Mouse (Mus musculus) liver (tissue): ENCODE measurements around the gene Sh2b1.

Experiments used
- DNase-seq: peaks from one replicate; pipeline ENCODE4 v3.0.0-alpha.2; 2020; ENCODE audit warnings: mixed read lengths

Gene Sh2b1

GRCm38 (mm10) chr7:126453861-126454260 is 21.4 kb downstream of the Sh2b1 start:
- no peak for DNase-seq

GRCm38 (mm10) chr7:126452244-126452643 is 23.0 kb downstream of the Sh2b1 start:
- DNase-seq: no peak

- DNase-seq: no peak
Observed at GRCm38 (mm10) chr7:126450641-126451040, 24.6 kb downstream of the Sh2b1 start.

- DNase-seq: no peak
Observed at GRCm38 (mm10) chr7:126449991-126450390, 25.2 kb downstream of the Sh2b1 start.

GRCm38 (mm10) chr7:126448481-126448880 is 26.7 kb downstream of the Sh2b1 start:
- no peak for DNase-seq

- no peak for DNase-seq
Observed at GRCm38 (mm10) chr7:126446217-126446616, 29.0 kb downstream of the Sh2b1 start.

- no peak for DNase-seq
Observed at GRCm38 (mm10) chr7:126445104-126445815, 30.0 kb downstream of the Sh2b1 start.

GRCm38 (mm10) chr7:126444536-126444935 is 30.7 kb downstream of the Sh2b1 start:
- no peak for DNase-seq

- DNase-seq: no peak
Observed at GRCm38 (mm10) chr7:126443997-126444396, 31.2 kb downstream of the Sh2b1 start.

GRCm38 (mm10) chr7:126440134-126440533 is 35.1 kb downstream of the Sh2b1 start:
- DNase-seq: no peak

GRCm38 (mm10) chr7:126436851-126437250 is 38.4 kb downstream of the Sh2b1 start:
- peak; percentile 68 for DNase-seq

GRCm38 (mm10) chr7:126435801-126436200 is 39.4 kb downstream of the Sh2b1 start:
- DNase-seq: no peak

- no peak for DNase-seq
Observed at GRCm38 (mm10) chr7:126434726-126435125, 40.5 kb downstream of the Sh2b1 start.

GRCm38 (mm10) chr7:126430167-126430566 is 45.1 kb downstream of the Sh2b1 start:
- no peak for DNase-seq

GRCm38 (mm10) chr7:126429503-126429898 is 45.7 kb downstream of the Sh2b1 start:
- no peak for DNase-seq

- DNase-seq: peak; percentile 91
Observed at GRCm38 (mm10) chr7:126428631-126429502, 46.4 kb downstream of the Sh2b1 start, which contains the start of gene Rabep2. Gene Rabep2 (plus strand): TSS chr7:126428759.

GRCm38 (mm10) chr7:126428154-126428553 is 47.1 kb downstream of the Sh2b1 start:
- DNase-seq: no peak

- no peak for DNase-seq
Observed at GRCm38 (mm10) chr7:126427323-126427860, 47.8 kb downstream of the Sh2b1 start.

GRCm38 (mm10) chr7:126424161-126424560 is 51.1 kb downstream of the Sh2b1 start:
- no peak for DNase-seq

GRCm38 (mm10) chr7:126421756-126422155 is 53.5 kb downstream of the Sh2b1 start:
- no peak for DNase-seq

GRCm38 (mm10) chr7:126418496-126418895 is 56.7 kb downstream of the Sh2b1 start:
- DNase-seq: no peak

GRCm38 (mm10) chr7:126417606-126418005 is 57.6 kb downstream of the Sh2b1 start:
- DNase-seq: no peak

- no peak for DNase-seq
Observed at GRCm38 (mm10) chr7:126417045-126417444, 58.2 kb downstream of the Sh2b1 start.
